Mouse (Mus musculus) thymus, adult 2 months (tissue): ENCODE data around the gene Helz. TPM values are rescaled to one million over a fixed set of nuclear protein-coding genes. Genes with fewer than 3 reads are reported as not detected.

Source experiments
- DNase-seq: peaks from one replicate; pipeline ENCODE4 v3.0.0; 2021
- H3K27ac ChIP-seq: fragments of 200-500 bp; 2 replicates; pipeline ENCODE4 v1.5.1; 2012; ENCODE audit warnings: low read length, control low read depth; ENCODE audit not compliant: control insufficient read depth, insufficient read depth
- H3K27me3 ChIP-seq: fragments of 200-500 bp; 2 replicates; pipeline ENCODE4 v1.6.1; 2012; ENCODE audit warnings: mild to moderate bottlenecking, low read length, moderate library complexity, mixed read lengths; ENCODE audit not compliant: control insufficient read depth, insufficient read depth
- H3K36me3 ChIP-seq: fragments of 200-500 bp; 2 replicates; pipeline ENCODE4 v1.6.1; 2012; ENCODE audit warnings: mild to moderate bottlenecking, low read length, moderate library complexity; ENCODE audit not compliant: control insufficient read depth, insufficient read depth
- H3K4me1 ChIP-seq: fragments of 200-500 bp; replicated peaks from 2 replicates; pipeline ENCODE4 v1.6.1; 2012; ENCODE audit warnings: low read length; ENCODE audit not compliant: control insufficient read depth, insufficient read depth
- H3K4me3 ChIP-seq: fragments of 200-500 bp; 2 replicates; pipeline ENCODE4 v1.5.1; 2012; ENCODE audit warnings: mild to moderate bottlenecking, low read length, control low read depth, moderate library complexity; ENCODE audit not compliant: control insufficient read depth, insufficient read depth
- CTCF ChIP-seq: fragments of 200-500 bp; IDR thresholded peaks from 2 replicates; pipeline ENCODE4 v1.5.1; 2012; ENCODE audit warnings: mild to moderate bottlenecking, control low read depth, low read length, moderate library complexity, borderline replicate concordance; ENCODE audit not compliant: control insufficient read depth, poor library complexity, insufficient read depth; ENCODE audit errors: extremely low read depth
- POLR2A ChIP-seq: fragments of 200-500 bp; IDR thresholded peaks from 2 replicates; pipeline ENCODE4 v1.6.1; 2012; ENCODE audit warnings: mild to moderate bottlenecking, low read length, control low read depth, moderate library complexity; ENCODE audit not compliant: control insufficient read depth, poor library complexity, insufficient read depth; ENCODE audit errors: extremely low read depth
- WGBS: fragments of 180-500 bp; shearing (Covaris S2); methylation state at CpG from one replicate; pipeline ENCODE4 v1.1.7; 2018; 5-methylcytosine and 5-hydroxymethylcytosine counted together
- polyA plus RNA-seq: library from polyadenylated mRNA; depleted of rRNA; stranded (reverse); fragments of >200 nt; gene quantifications from 2 replicates; pipeline ENCODE4 v1.2.3, GENCODE M21; 2012

The Helz gene
- polyA plus RNA-seq, 1 experiment: 66.9 TPM

DNA sequence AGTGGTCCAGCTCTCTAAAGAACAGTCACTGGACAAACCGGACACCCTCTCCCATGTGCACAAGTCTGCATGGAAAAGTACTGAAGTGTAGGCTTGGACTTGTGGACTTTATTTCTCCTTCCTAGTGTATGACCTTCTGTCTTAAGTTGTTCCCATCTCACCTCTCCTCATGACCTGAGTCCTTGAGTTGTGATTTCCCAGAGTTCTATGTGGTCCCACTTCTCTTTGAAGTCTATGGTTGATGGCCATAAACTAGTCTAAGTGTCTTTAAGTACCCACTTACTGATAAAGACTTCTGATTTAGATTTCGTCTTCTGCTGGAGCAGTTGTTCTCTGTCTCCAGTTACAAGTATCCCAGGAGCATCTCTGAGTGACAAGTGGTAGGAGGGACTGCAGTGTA lies 119.8 kb downstream of the Helz start:
- WGBS: 92% methylated on average over 2 of the region's 2 CpGs
- no peak overlapping the region for H3K27ac ChIP-seq

DNA sequence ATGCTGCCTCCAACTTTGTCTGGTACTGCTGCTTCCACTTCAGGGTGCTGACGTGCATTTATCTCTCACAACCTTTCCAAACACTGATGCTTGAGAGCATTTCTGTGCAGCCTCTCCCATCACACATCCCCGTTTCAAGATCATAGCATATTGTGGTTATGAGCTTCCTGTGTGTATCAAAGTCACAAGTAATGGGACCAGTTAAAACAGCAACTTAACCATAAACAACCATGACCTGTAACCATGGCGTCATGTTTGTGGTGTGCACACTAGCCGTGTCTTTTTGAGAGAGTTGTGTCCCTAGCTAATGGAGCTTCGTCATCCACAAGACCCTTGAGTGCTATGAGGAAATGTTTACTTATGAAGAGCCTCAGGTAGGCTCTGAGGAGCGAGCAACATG lies 120.5 kb downstream of the Helz start:
- Histone ChIP-seq H3K36me3 (peaks cover 78% of the 10 kb centered on the region), H3K27ac (no peak overlapping the region), H3K4me3 (no peak overlapping the region), H3K27me3 (no peaks in the 10 kb centered on the region), H3K4me1 (peaks cover 15% of the 10 kb centered on the region)
- DNase-seq: no peak
- 34% methylated on average over 6 of the region's 6 CpGs for WGBS
- TF ChIP-seq CTCF: no peak
- TF ChIP-seq POLR2A: no peak

More for the DNA sequence above, 119.8 kb downstream of the Helz start:
- Histone ChIP-seq H3K4me3 (no peak overlapping the region), H3K36me3 (peaks cover 78% of the 10 kb centered on the region), H3K4me1 (peaks cover 15% of the 10 kb centered on the region), H3K27me3 (no peaks in the 10 kb centered on the region)
- no peak for DNase-seq
- TF ChIP-seq CTCF: no peak
- TF ChIP-seq POLR2A: no peak

DNA sequence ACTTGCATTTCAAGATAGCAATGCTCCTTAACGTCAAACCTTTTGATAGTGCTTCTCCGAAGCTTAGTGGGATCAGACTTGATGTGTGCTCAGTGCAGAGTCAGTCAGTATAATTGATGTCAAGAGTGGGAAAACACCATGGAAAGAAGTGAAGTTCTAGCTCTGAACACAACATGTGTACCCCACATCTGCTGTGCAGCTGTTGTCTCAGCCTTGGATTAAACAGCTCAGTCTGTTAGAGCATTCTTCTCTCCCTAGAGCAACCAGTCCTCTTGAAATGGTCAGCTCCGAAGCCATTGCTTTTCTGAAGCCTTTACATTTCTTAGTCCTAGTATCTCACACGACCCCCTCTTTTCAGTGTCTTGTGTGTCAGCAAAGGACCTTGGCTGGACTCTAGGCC lies 121.2 kb downstream of the Helz start:
- WGBS: 95% methylated on average over 4 of the region's 4 CpGs
- no peak for DNase-seq
- Histone ChIP-seq H3K27me3 (no peaks in the 10 kb centered on the region), H3K4me3 (no peak overlapping the region), H3K4me1 (peaks cover 15% of the 10 kb centered on the region), H3K36me3 (peaks cover 78% of the 10 kb centered on the region), H3K27ac (no peak overlapping the region)
- no peak for TF ChIP-seq POLR2A
- no peak for TF ChIP-seq CTCF

DNA sequence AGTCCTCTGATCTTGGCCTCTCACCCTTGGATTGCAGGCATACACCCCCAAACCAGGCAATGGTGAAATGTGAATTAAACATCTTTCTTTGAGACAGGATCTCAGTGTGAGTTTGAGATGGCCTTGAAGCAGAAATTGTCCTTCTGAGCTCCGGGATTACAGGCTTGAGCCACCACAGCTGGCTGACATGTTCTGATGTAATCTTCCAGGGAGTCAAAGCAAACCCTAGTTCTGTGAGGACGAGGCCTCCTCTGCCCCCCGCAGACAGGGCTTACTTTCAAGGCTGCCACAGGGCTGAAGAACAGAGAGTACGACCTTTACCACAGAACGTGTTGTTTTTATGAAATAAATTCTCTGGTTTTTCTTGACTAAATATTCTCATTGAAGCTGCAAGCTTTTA lies 126.3 kb downstream of the Helz start:
- Histone ChIP-seq H3K36me3 (peaks cover 44% of the 10 kb centered on the region), H3K4me1 (peaks cover 18% of the 10 kb centered on the region), H3K4me3 (no peak overlapping the region), H3K27ac (no peak overlapping the region), H3K27me3 (no peaks in the 10 kb centered on the region)
- no peak for DNase-seq
- 37% methylated on average over 5 of the region's 5 CpGs for WGBS
- TF ChIP-seq POLR2A: no peak

DNA sequence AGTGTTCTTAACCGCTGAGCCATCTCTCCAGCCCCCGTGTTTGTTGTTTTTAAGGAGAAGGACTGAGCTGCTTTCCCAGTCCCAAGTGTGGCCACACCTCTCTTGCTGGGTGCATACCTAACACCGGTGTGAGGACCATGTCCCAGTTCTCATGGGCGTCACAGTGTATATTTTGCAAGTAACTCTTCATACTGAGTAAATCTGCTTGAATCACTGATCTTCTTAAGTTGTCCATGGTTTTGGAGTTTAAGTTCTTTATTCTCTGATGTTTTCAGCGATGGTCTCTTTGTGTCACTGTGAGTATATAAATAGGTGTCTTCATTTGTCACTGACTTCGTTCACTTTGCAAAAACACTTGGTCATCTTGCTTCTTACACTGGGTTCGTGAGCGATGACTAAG lies 126.9 kb downstream of the Helz start:
- H3K36me3 ChIP-seq: peaks cover 41% of the 10 kb centered on the region
- H3K27me3 ChIP-seq: no peaks in the 10 kb centered on the region
- no peak for DNase-seq
- H3K4me3 ChIP-seq: no peak overlapping the region
- no peak for TF ChIP-seq CTCF
- no peak for TF ChIP-seq POLR2A
- peaks cover 18% of the 10 kb centered on the region for H3K4me1 ChIP-seq
- WGBS: 99% methylated on average over 8 of the region's 8 CpGs
- no peak overlapping the region for H3K27ac ChIP-seq

DNA sequence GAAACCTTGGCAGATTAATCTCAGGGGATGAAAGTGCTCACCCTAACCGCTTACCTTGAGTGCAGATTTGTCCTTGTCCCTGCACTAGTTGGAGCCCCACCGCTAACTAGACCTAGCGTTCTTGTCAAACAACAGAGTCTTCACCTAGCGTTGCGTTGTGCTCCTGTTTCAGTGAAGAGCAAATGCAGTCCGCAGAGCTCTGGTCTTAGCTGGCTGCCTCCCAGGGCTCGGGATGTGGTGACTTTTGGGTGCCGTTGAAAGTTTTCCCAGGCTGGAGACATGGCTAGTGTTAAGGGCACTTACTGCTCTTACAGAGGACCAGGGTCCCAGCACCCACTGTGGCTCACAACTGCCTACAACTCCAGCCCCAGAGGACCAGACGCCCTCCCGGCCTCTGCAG lies 127.5 kb downstream of the Helz start:
- peaks cover 35% of the 10 kb centered on the region for H3K36me3 ChIP-seq
- H3K4me3 ChIP-seq: no peak overlapping the region
- peaks cover 18% of the 10 kb centered on the region for H3K4me1 ChIP-seq
- H3K27me3 ChIP-seq: no peaks in the 10 kb centered on the region
- WGBS: 89% methylated on average over 10 of the region's 10 CpGs
- TF ChIP-seq POLR2A (no peak), CTCF (no peak)
- H3K27ac ChIP-seq: no peak overlapping the region
- no peak for DNase-seq

DNA sequence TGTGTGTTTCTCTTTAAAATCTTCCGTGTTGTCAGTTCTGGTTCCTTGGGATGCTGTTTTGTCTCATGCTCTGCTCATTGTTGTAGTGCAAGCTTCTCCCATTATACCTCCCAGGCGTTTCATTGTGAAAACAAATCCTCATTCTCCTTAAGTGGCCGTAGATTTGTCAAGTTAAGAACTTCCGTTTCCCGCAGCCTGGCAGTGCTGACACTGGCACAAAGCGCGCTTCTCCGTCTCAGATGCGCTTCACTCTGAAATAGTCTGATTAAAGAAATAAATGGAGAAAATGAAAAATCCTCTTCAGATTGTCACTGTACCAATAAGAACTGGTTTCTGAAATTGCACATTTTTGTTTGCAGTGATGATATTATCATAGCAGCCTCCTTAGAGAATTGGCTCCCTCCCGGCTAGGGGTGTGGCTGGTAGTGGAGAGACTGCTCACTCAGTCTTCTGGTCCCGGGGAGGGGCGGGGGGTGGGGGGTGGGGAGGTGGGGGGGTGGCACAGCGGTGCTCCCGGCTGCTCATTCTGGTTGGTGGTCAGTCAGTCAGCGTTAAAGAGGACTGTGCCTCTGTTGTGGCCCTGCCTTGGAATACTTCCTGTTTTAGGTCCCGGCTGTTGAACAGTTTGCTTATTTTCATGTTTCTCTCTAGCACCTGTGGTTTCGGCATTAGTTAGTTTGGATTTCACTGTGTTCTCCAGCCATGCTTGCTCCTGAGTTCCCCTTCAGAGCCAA lies 128.6 kb downstream of the Helz start:
- WGBS: 73% methylated on average over 17 of the region's 17 CpGs
- no peaks in the 10 kb centered on the region for H3K27me3 ChIP-seq
- H3K4me3 ChIP-seq: no peak overlapping the region
- H3K27ac ChIP-seq: no peak overlapping the region
- no peak for TF ChIP-seq POLR2A
- TF ChIP-seq CTCF: no peak
- peaks cover 25% of the 10 kb centered on the region for H3K36me3 ChIP-seq
- H3K4me1 ChIP-seq: peaks cover 14% of the 10 kb centered on the region
- DNase-seq: no peak
